Mouse (Mus musculus) thymus, postnatal 10 days (tissue): ENCODE results near the gene 6030468B19Rik.
A peak's percentile ranks its signal among the peaks of the same experiment; 100 is the strongest.
"Not testable (repeated sequence)": the region's sequence is repeated elsewhere in the genome, so short reads cannot be mapped to it uniquely, and the experiment has no call there.

Experiments used
- DNase-seq, 2 experiments: peaks; one replicate each; pipeline ENCODE4 v3.0.0; 2021; ENCODE audit warnings: low spot score in 2 of 2

The 6030468B19Rik gene

DNA sequence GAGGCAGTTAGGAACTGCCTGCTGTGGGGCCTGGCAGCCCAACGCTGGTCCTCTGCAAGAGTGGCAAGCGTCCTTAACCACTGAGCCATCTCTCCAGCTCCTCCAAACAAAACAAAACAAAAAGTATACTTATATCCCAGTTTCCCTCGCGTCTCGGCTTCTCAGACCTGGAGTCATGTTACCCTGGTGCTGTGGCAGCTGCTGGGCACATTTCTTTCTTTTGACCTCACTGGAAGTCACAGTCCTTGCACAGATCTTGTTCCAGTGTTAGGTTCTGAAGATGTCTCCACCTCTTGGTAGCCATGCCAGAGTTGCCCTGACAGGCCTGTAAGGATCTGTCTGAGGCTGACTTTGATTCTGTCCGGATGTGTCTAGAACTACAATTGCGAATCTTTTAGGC, 4.2 kb downstream of the 6030468B19Rik start:
- no peak for DNase-seq

DNA sequence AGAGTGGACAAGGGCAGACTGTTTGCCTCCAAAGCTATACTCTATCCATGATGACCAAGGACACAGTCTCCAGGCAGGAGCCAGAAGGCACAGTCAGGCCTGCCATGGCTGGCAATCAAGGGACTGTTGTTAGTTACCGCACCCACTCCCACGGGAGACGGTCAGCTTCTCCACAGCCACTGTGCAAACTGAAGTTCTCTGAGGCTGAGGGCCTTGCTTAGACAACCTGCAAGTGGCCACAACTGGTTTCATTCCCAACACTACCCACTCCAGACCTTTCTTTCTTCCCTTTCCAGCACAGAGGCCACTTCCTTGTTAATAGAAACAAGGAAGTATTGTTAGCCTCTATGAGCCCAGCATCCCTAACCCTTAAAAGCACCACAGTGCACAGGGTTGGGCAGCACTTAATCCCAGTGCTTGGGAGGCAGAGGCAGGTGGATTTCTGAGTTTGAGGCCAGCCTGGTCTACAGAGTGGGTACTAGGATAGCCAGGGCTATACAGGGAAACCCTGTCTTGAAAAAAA, 5.8 kb downstream of the 6030468B19Rik start:
- no peak for DNase-seq

DNA sequence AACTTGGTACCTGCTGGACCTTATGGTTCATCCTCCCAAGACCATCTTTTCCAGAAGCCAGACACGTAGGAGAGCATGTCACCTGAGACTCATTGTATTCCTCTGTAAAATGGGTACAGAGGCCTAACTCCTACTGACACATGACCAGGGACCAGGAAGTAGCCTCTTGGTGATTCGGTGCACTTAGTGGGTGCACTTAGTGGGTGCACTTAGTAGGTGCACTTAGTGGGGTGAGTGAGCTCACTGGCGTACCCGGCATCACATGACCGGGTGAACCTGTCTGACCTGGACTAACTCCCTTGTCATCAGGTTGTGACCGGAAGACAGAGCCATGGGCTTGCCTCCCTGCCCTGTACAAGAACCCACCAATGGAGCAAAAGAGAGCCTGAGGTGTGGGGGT, 9.3 kb downstream of the 6030468B19Rik start:
- DNase-seq: no peak

DNA sequence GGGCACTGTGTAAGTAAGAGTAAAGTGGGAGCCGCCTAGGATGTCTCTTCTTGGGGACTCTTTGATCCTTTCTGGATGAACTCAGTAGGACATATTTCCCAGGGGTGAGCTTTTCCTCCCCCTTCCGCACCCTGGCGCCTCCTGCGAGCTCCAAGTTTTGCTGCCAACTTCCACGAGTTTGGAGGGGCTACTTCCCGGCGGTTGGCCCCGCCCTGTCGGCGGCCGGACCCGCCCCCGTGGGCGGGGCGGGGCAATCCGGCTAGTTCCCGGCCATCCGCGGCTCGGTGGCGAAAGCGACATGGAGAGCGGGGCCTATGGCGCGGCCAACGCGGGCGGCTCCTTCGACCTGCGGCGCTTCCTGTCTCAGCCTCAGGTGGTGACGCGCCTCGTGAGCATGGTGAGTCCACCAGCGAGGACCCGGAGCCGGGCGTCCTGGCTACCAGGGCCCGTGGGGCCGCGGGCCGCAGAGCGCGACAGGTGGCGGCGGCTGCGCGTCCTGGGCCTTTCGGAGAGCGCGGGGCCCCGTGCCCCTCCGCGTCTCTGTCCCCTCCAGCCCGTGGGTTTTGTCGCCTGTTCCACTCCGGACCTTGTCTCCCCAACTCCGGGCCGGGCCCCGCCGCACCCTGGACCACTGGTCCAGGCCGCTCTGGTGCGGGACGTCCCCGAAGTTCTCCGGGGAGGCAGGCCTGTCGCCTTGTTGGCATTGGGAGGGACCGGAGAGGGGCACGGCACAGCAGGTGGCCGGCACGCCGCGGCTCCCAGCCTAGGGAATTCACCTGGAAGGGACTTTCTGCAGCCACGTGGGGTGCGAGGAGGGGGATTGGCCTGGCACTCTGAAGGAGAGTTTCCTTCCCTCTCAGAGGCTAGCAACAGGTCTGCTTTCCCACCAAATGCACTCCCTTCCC, 12.2 kb downstream of the 6030468B19Rik start, which contains the start of the genes Gm20708 and Syngr2:
TSS of gene Gm20708 (plus strand) at position 262 of the 905 bp plus-strand sequence.
TSS of gene Syngr2 (plus strand) at position 262 of the 905 bp plus-strand sequence.
- DNase-seq: peak in 1 of 2 experiments; percentile 61

DNA sequence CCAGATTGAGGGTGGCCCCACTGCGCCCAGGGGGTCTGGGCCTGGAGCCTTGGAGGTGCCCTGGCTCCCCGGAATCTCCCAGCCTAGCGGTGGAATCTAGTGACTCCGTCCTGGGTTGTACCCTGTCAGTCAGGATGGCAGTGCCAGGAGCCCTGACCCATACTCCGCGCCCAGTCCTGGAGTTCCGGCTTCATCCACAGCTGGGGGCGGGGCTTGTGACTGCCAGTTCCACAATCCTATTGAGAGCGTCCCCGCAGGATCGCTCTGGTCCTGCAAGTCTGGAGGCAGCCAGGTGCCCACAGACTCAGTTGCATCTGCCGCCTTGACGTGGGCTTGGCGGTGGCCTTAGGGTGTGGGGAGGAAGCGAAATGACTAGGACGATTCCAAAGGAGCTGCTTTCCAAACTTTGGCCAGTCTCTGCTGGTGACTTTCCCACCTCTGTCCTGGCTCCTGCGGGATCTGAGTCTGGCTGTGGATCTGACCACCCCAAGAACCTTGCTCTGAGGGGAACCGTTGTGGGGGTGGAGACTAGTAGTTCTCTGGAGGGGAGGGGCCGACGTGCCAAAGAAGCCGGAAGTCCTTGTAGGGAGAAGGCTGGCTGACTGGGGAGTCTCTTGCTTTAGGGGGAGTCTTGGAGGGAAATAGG, 13.1 kb downstream of the 6030468B19Rik start:
- DNase-seq: peak; percentile 76 to 77

DNA sequence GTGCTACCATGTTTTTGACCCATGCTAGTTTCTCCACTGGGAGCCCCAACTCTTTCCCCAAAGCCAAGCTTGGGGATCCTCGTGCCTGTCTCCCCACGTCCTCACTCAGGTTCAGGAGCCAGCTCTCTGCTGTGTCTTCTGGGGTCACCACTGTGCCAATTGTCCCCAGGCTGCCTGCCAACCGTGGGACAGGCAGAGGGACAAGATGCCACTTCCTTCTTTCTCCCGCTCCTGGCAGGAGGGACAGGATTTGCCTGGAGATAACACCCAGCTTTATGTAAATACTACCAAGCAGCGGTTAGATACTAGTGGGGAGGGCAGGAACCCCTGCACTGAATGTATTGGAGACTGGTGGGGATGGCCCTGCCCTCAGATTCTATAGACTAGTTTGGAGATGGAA, 16.4 kb downstream of the 6030468B19Rik start:
- DNase-seq: no peak

DNA sequence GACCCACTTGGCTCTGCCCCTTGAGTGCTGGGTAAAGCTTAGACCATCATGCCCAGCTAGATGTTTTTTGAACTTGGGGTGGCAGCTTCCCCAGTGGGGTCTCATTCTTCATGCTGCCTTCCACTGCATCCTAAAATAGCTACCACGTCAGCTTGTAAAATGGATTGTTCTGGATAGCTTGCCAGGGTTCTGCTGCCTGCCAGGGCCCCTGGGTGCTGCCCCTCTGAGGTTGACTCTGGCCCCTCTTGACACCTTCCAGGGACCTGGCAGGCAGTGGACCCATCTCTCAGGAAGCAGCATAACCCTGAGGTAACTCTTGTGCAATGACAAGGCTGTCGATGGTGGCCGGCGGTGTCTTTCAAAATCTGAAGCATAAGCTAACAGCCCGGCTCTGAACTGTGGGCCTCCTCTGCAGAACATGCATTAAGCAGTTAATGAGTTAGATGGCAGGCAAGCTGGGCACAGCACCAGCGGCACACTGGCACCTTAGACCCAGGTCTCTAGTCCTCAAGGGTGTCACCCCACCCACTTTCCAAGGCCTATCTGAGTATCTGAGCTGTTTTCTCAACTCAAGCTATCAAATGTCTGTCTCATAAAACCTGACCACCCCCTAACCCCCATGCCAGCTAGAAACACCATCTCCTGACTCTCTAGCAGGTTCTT, 17.4 kb downstream of the 6030468B19Rik start:
- DNase-seq: no peak

DNA sequence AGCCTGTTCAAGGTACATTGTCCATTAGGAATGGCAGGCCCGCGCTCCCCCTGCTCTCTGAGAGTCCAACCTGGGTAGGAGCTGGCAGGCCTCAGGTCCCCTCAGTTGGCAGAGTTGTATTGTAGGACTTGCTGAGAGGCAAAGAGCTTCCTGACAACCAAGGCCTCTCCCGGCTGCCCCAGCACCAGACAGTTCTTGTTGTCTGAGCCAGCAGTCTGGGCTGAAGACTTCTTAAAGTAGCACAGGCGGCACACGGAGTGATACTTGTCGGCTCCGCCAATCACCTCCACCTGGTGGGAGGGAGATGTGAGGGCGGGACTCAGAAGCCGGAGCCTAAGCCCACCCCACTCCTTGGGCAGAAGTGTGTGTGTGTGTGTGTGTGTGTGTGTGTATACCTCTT, 18.4 kb downstream of the 6030468B19Rik start:
- DNase-seq: not testable (repeated sequence)

DNA sequence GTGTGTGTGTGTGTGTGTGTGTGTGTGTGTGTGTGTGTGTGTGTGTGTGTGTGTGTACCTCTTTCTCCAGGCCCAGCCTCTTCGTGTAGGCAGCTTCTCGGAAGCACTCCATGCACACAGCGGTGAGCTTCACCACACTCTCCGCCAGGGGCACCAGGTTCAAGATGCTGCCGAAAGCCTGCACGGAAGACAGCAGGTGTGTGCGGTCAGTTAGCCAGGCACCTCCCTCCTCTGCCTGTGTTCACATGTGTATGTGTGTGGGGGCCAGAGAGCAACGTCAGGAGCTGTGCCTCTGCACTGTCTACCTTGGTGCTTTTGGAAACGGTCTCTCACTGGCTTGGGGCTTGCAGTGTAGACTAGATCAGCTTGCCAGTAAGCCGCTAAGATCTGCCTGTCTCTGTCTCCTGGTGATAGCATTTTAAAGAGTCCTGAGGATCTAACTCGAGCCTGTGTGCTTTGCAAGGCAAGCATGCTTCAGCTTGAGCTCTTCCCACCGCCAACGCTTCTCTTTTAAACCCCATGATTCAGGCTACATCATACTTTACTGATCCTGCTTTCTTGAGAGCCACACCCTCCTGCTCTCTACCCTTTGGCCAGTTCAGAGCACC, 19.0 kb downstream of the 6030468B19Rik start:
- DNase-seq: no peak

DNA sequence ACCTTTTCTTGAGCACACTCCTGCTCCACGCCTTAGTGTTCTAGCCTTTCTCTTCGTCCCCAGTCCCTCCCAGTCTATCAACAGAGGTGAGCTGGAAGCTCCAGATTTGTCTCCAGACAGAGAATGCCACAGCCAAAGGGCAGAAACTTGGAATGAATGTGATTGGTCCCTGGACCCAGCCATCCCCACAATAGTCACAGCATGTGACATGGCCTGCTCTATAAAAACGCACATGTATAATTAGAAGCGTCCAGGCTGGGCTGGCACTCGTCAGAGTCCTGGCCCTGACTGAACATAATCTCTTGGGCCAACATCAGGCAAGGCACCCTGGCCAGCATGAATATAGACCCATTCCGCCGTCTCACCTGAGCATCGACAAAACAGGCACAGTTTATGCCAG, 21.6 kb downstream of the 6030468B19Rik start:
- DNase-seq: no peak

DNA sequence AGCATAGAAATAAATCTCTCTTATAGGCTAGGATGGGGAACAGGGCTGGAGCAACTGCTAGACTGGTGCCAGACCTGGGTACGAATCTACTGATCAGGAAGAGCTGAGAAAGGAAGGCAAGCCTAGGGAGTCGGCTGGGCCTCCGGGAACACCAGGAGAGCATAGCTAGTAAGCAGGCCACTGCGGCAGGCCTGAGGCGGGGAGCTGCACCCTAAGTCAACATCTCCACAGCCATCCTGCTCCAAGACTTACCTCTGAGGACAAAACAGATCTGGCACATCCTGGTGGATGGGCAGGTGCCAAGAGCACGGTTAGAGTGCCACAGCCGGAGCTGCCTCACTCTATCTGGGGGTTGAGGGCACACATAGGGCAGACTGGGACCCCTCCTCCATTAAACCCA, 22.7 kb downstream of the 6030468B19Rik start:
- no peak for DNase-seq

DNA sequence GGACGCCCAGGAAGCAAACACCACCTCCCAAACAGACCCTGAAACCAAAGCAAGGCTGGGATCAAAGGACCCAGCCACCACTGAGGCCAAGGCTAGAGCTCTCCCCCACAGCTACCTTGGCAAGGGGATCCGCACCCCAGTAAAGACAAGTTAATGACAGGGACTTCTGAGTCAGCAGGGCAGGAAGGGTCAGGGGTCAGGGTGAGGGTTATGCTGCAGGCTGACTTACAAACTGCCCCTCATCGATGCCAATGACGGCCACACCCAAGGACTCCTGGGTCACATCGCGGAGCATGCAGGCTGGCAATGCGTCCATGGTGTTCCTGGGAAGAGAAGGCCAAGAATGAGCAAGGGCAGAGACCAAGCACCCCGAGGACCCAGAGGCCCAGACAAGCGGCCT, 24.4 kb downstream of the 6030468B19Rik start:
- no peak for DNase-seq

DNA sequence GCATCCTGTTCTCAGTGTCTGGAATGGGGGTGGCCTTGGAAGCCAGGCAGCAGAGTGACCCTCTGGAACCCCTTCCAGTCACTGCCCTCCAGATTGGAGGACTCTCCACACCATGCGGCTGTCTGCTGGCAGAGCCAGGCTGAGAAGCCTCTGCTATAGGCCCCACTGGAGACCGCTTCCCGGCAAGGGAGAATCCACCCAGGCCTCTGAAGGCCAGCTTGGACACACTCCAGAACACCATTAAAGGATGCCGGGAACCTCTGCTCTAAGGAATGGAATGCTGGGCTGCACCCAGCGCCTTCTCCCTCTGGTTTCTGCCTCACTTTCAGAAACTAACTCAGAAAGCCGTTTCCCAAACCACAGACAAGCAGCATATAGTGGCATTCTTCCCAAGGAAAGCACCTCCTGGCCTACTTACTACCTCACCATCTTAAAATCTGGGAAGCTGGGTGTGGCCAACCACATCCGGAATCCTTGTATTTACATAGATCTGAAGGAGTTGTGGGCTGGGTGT, 25.3 kb downstream of the 6030468B19Rik start:
- no peak for DNase-seq

DNA sequence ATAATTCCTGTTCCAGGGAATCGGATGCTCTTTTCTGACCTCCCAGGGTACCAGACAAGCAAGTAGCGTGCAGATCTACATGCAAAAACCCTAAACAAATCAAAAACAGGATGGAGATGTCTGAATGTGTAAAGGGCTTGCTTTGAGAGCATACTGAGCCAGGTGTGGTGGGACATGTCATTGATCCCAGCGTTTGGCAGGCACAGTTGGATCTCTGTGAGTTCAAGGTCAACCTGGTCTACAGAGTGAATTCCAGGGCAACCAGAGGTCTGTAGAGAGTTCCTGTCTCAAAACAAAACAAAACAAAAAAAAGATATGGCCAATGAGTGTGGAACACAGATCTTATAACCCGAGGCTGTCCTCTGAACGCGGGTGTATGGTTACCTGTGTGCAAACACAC, 26.0 kb downstream of the 6030468B19Rik start:
- DNase-seq: no peak

DNA sequence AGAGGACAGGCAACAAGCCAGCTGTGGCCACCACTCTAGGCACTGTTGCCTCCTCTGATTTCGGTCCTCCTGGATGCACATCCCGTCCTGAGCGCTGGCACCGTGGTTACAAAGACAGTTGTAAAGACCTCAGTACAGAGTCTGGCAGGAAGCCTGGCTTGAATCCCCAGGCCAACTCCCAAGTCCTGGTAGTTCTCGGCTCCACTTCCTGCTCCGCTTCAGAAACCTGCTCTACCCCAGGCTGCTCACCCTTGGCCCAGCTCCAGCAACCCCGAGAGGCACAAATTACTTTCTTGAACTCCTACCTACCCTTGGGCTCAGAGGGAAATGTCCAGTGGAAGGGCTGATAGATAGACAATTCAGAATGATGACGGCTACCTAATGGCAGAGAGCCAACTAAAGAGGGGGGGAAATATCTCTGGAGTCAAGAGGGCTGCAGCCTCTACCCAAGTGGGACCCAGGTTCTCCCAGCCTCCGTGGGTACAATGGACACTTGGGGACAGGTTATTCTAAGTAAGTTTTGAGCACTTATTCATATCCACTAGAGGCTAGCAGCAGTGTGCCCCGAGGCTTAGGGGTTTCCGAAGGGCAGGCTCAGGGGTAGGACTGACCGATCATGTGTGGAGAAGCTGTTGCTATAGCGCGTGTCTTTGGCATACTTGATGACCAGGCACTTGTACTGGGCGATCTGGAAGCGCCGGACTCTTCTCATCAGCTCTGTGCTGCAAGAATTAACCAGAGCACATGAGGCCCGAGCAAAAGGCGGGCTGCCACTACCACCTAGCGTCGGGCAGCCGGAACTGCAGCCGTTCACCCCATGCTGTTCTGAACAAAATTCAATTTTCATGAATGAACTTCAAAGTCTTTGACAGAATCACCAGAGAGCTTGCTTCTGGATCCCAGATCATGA, 26.9 kb downstream of the 6030468B19Rik start:
- DNase-seq: peak; percentile 58 to 81

DNA sequence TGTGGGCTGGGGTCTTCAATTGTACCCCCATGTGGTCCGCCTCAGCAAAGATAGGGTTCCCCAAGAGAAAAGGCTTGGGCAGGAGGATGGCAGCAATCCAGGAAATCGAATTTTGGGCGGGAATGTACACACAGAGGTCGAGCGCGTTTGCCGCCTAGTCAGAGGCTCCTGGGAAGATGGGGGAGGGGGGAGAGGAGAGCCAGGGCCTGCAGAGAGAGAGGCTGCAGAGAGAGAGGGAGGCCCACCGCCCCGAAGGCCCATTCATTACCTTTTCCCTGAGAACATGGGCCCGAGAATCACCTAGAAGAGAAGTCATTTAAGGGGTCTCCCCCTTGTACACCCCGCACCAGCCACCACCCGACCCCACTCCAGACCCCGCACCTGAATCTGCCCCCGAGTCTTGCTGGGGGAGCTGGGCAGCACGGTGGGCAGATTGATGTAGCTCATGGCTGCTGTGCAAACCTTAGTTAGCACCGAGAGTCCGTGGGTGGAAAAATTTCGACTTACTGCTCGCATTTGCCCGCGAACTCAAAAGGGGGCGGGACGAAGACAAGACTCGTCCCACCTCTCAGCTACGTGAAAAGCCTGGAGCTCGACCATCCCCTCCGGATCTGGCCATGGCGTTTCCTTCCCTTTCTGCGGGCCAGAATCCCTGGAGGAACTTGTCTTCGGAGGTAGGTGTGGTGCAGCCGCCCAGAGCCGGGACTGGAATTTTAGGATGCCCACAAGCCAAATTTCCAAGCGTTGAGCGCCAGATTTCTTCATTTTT, 28.1 kb downstream of the 6030468B19Rik start, which contains the start of the genes Afmid and Tk1:
TSS of gene Afmid (plus strand) at position 592 of the 769 bp plus-strand sequence.
TSS of gene Tk1 (minus strand) at position 760 of the 769 bp plus-strand sequence.
- DNase-seq: peak; percentile 55 to 65

DNA sequence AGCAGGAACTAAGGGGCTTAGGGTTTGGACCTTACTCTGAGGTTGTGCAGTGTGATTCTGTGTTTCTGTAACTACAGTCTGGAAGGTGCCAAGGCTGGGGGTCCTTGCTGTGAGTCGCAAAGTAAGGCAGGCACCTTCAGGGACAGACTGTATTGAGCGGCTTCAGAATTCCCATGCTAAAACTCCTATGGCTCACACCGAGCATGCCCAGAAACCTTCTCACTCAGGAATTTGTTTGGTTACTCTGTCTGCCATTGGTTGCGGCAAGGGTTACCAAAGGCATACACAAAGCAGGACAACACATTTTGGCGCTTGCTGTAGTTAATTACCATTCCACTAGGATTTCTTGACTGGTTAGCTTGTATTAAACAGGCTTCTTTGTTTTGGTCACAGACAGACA, 28.7 kb downstream of the 6030468B19Rik start:
- no peak for DNase-seq

DNA sequence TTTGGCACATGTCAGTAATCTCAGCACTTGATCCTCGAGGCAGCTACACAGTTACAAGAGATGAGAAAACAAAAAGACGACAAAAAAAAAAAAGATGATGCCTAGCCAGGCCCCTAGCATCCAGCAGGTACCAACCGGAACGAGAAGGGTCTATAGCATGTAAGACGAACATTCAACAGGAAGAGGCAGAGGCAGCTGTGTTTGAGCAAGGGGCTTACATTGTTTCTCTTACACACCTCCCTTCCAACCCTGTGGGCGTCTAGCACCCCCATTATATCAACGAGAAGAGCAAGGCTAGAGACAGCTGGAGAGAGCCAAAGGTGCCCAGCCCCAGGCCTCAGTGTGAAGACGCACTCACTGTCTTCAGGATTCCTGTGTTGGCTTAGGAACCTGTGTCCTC, 29.5 kb downstream of the 6030468B19Rik start:
- DNase-seq: no peak

DNA sequence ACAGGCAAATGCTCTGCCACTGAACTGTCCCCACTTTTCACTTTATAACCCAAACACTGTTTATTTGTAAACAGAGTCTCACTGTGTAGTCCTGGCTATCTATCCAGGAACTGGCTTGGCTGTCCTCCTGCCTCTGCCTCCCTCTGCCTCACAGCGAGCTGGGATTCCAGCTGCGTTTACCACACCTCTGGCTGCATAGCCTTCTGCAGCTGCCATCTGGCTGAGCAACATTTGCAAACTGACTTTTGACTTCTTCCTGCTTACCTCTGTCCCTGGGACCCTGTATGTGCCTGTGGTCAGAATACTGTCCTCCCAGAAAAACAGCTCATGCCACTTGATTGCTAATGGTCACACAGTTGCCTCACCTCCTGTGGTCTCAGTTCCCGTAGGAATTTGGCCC, 29.9 kb downstream of the 6030468B19Rik start:
- DNase-seq: no peak
